9 mouse cellular contexts compared by ENCODE assay signal in the genomic region with DNA sequence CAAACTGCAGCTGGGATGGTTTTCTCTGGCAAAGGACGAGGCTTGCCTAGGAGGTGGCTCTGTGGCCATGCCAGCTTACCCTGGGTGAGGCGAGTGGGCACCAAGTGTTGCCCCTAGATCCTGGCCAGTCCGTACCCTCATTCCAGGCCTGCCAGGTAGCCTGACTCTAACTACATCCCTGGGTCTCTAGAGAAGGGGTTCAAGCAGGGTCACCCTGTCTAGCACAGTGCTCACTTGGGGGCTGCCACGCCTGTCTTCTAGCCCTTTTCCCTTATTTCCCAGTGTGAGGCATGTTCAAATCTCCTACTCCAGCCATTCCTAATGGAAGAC. TPM values are rescaled to one million over a fixed set of nuclear protein-coding genes. Genes with fewer than 3 reads are reported as not detected.
A peak's percentile ranks its signal among the peaks of the same experiment; 100 is the strongest.
DNase-seq lines count a peak whose midpoint lies in the region; ATAC-seq and TF ChIP-seq lines count a peak whose summit lies in the region.
"Had no signal": no experiment of that assay in that cellular context is flagged by ENCODE, and none has a peak within 500 bp of the region (broad histone marks: within the 10 kb centered on the region; RNA-seq: fewer than 3 reads in every experiment).

No protein-coding gene starts in this region.

- no peaks in the 10 kb centered on the region for H3K27me3 ChIP-seq in forebrain, embryonic 13.5 days
- peaks cover 4% of the 10 kb centered on the region; the same call in 1 of the 2 replicates for H3K27me3 ChIP-seq in forebrain, embryonic 12.5 days
- H3K27me3 ChIP-seq in heart, embryonic 16.5 days (ENCODE audit: control insufficient read depth, insufficient read depth, low read length), result peaks cover 2% of the 10 kb centered on the region; the same call in 1 of the 2 replicates
- H3K27me3 ChIP-seq in neural tube, embryonic 15.5 days (replicated peaks), result no peaks in the 10 kb centered on the region

- H3K4me2 ChIP-seq in forebrain, embryonic 13.5 days, result no peak overlapping the region
- H3K4me2 ChIP-seq in forebrain, embryonic 12.5 days, result no peak overlapping the region
- H3K4me2 ChIP-seq in heart, embryonic 16.5 days (ENCODE audit: low read depth, low read length), result no peak overlapping the region
- no peak overlapping the region for H3K4me2 ChIP-seq in neural tube, embryonic 15.5 days

- 77% methylated on average over 4 of the region's 4 CpGs for WGBS in forebrain, embryonic 13.5 days
- 78% methylated on average over 4 of the region's 4 CpGs for WGBS in forebrain, embryonic 12.5 days
- 65% methylated on average over 4 of the region's 4 CpGs for WGBS in lung, adult 2 months
- 67% methylated on average over 4 of the region's 4 CpGs for WGBS in heart, embryonic 16.5 days
- WGBS in neural tube, embryonic 15.5 days, result 86% methylated on average over 4 of the region's 4 CpGs

- no peak for TF ChIP-seq POLR2A in lung, adult 2 months (IDR thresholded peaks at IDR 0.05; ENCODE audit: borderline replicate concordance, extremely low read depth, low read depth, low read length)

- H3K27ac ChIP-seq in forebrain, embryonic 13.5 days, result peak overlapping the region; percentile 19
- H3K27ac ChIP-seq in forebrain, embryonic 12.5 days, result no peak overlapping the region
- peak overlapping the region; percentile 83 for H3K27ac ChIP-seq in heart, embryonic 16.5 days (ENCODE audit: low read length)
- H3K27ac ChIP-seq in neural tube, embryonic 15.5 days (replicated peaks), result peak overlapping the region; percentile 58; the same call in 1 of the 2 replicates
- H3K27ac ChIP-seq: liver, embryonic 14.5 days had no signal

- H3K9ac ChIP-seq in forebrain, embryonic 13.5 days, result no peak overlapping the region
- H3K9ac ChIP-seq in forebrain, embryonic 12.5 days, result no peak overlapping the region
- H3K9ac ChIP-seq in heart, embryonic 16.5 days (ENCODE audit: low read length), result no peak overlapping the region
- no peak overlapping the region for H3K9ac ChIP-seq in neural tube, embryonic 15.5 days (replicated peaks)
- H3K9ac ChIP-seq: liver, embryonic 14.5 days had no signal

- ATAC-seq in forebrain, embryonic 13.5 days, result no peak
- ATAC-seq in forebrain, embryonic 12.5 days (ENCODE audit: low FRiP score), result no peak
- ATAC-seq in heart, embryonic 16.5 days (replicated peaks; ENCODE audit: extremely low read depth, insufficient read depth, low FRiP score), result no peak
- ATAC-seq in neural tube, embryonic 15.5 days (ENCODE audit: low FRiP score), result no peak

- no peaks in the 10 kb centered on the region for H3K9me3 ChIP-seq in forebrain, embryonic 13.5 days (replicated peaks)
- no peaks in the 10 kb centered on the region for H3K9me3 ChIP-seq in forebrain, embryonic 12.5 days
- no peaks in the 10 kb centered on the region for H3K9me3 ChIP-seq in heart, embryonic 16.5 days (replicated peaks; ENCODE audit: control insufficient read depth, low read length)
- no peaks in the 10 kb centered on the region for H3K9me3 ChIP-seq in neural tube, embryonic 15.5 days (replicated peaks)

- no peak overlapping the region for H3K4me3 ChIP-seq in forebrain, embryonic 13.5 days
- H3K4me3 ChIP-seq in forebrain, embryonic 12.5 days (replicated peaks), result no peak overlapping the region
- no peak overlapping the region for H3K4me3 ChIP-seq in lung, adult 2 months (replicated peaks; ENCODE audit: extremely low read depth, low read depth, low read length)
- H3K4me3 ChIP-seq in heart, embryonic 16.5 days (ENCODE audit: low read length), result no peak overlapping the region
- no peak overlapping the region for H3K4me3 ChIP-seq in neural tube, embryonic 15.5 days (replicated peaks)

- H3K36me3 ChIP-seq in forebrain, embryonic 13.5 days (ENCODE audit: poor library complexity, severe bottlenecking), result no peaks in the 10 kb centered on the region
- no peaks in the 10 kb centered on the region for H3K36me3 ChIP-seq in forebrain, embryonic 12.5 days (replicated peaks)
- H3K36me3 ChIP-seq in heart, embryonic 16.5 days (ENCODE audit: control insufficient read depth, insufficient read depth), result no peaks in the 10 kb centered on the region
- H3K36me3 ChIP-seq in neural tube, embryonic 15.5 days, result no peaks in the 10 kb centered on the region

- no peak for TF ChIP-seq CTCF in lung, adult 2 months (IDR thresholded peaks at IDR 0.05; ENCODE audit: insufficient read depth, low read length)

- DNase-seq in lung, adult 2 months, result peak; percentile 23
- no peak for DNase-seq in lung, postnatal 10 days
- DNase-seq in thymus, postnatal 36 days, result no peak
- no peak for DNase-seq in left cerebral cortex, adult 9 months (ENCODE audit: low spot score in 2 of 2)

- H3K4me1 ChIP-seq in forebrain, embryonic 13.5 days, result no peaks in the 10 kb centered on the region
- no peaks in the 10 kb centered on the region for H3K4me1 ChIP-seq in forebrain, embryonic 12.5 days
- peaks cover 29% of the 10 kb centered on the region for H3K4me1 ChIP-seq in lung, adult 2 months (ENCODE audit: control insufficient read depth, insufficient read depth, low read length)
- H3K4me1 ChIP-seq in heart, embryonic 16.5 days (ENCODE audit: control insufficient read depth, insufficient read depth, low read length), result peaks cover 20% of the 10 kb centered on the region
- H3K4me1 ChIP-seq in neural tube, embryonic 15.5 days, result peaks cover 4% of the 10 kb centered on the region; the same call in 1 of the 2 replicates

RNA-seq across cellular contexts. Expression of gene Plxnd1, which starts 11.1 kb away (rescaled TPM):
- polyA plus RNA-seq in forebrain, embryonic 13.5 days (2015; fragmentation: Nextera tagmentation; extraction: Ambion mirVana), result 14.3 and 19.7 TPM in 2 replicates
- 18.8 and 19.2 TPM in 2 replicates for polyA plus RNA-seq in forebrain, embryonic 12.5 days (2016; fragmentation: Nextera tagmentation; extraction: Ambion mirVana)
- 146 and 185 TPM in 2 replicates for polyA plus RNA-seq in lung, adult 2 months (2012; rRNA removed)
- 46.0 and 49.6 TPM in 2 replicates for polyA plus RNA-seq in heart, embryonic 16.5 days (2015; fragmentation: Nextera tagmentation; extraction: Ambion mirVana)
- polyA plus RNA-seq in neural tube, embryonic 15.5 days (2015; fragmentation: Nextera tagmentation; extraction: Ambion mirVana), result 8.8 and 9.8 TPM in 2 replicates
